Mouse (Mus musculus) Patski (cell line): ENCODE measurements around the gene Zkscan3. TPM values are rescaled to one million over a fixed set of nuclear protein-coding genes. Genes with fewer than 3 reads are reported as not detected.
A peak's percentile ranks its signal among the peaks of the same experiment; 100 is the strongest.

ENCODE experiments used
- ATAC-seq: fragments of 100-300 bp; one replicate; pipeline ENCODE4 v1.8.0; 2021
- CTCF ChIA-PET: fragments of 350-600 bp; sonication (Branson Sonifier 250); formaldehyde crosslinking; loops from one replicate; lab custom pipeline; 2022; ENCODE audit warnings: inconsistent platforms; lab: Charles Lee
- POLR2A ChIA-PET: fragments of 350-600 bp; sonication (Branson Sonifier 250); formaldehyde crosslinking; loops from one replicate; lab custom pipeline; 2022; ENCODE audit warnings: antibody characterized with exemption, inconsistent platforms; lab: Charles Lee
- DNase-seq: peaks from one replicate; pipeline ENCODE4 v3.0.0-alpha.2; 2011; ENCODE audit warnings: low read depth, low spot score
- H3K27me3 ChIP-seq: fragments of 371-371 bp; one replicate; pipeline ENCODE4 v1.5.1; 2021
- CTCF ChIP-seq: fragments of 100-300 bp; IDR thresholded peaks from one replicate; pipeline ENCODE4 v1.5.1; 2021
- in situ Hi-C: fragments of 300-500 bp; cut with MboI; formaldehyde crosslinking; loops from 3 replicates; pipeline ENCODE4 v1.11.1; 2018; ENCODE audit warnings: low pct_unique_long_range_greater_than_20kb, mixed read lengths
- polyA plus RNA-seq: library from polyadenylated mRNA; unstranded; gene quantifications from one replicate; pipeline ENCODE4 v1.2.3, GENCODE M21; 2021

The Zkscan3 gene
- polyA plus RNA-seq, 1 experiment from 2014 or later = 54.0 TPM

DNA sequence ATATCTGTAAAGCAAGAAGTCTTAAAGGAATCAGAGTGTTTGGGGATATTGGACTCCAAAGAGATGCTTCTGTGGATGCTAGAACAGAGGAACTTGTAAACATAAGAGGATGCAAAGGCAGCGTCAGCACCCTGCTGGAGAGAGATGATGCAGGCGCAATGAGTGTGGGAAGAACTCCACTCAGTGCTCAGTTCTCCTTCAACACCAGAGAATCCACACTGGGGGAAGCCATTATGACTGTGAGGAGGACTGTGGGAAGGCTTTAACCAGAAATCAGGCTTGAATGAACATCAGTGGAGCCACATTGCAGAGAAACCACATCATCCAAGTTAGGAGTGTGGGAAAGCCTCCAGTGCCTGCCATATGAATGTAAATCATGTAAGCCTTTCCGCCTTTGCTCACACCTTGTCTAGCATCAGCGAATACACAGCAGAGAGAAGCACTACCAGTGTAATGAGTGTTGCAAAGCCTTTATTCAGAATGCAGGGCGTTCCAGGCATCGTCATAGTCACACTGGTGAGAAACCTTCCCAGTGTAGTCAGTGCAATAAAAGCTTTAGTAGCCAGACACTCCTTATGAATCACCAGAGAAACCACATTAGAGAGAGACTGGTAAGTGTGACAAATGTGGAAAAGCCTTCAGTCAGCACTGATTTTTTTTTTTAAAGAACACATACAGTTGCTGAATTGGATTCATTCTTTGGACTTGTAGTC, 14.9 kb upstream of the Zkscan3 start:
- in situ Hi-C loops = loop anchor here (25.0 kb wide), 1 partner anchor 620 kb away; the partner anchor contains the start of genes Hist1h2ag, Hist1h2ah, Hist1h2bj and Hist1h2bk

GRCm38 (mm10) chr13:21415750-21416149, 13.2 kb upstream of the Zkscan3 start:
- POLR2A ChIA-PET = interaction anchor here (0.6 kb wide), 1 partner anchor 53 kb away, joined by 3 read pairs; no protein-coding TSS in a partner anchor
- no peaks in the 10 kb centered on the region for H3K27me3 ChIP-seq
- in situ Hi-C loops = loop anchor here (25.0 kb wide), 1 partner anchor 622 kb away; the partner anchor contains the start of genes Hist1h2ag, Hist1h2ah, Hist1h2bj and Hist1h2bk
- CTCF ChIA-PET = interaction anchor here (0.9 to 2.3 kb wide), 3 partner anchors 10 to 21 kb away, joined by 3 to 10 read pairs (median 5); no protein-coding TSS in a partner anchor
- peak; percentile 40 for ATAC-seq
- no peak for DNase-seq
- no peak for TF ChIP-seq CTCF

More for the DNA sequence above, 14.9 kb upstream of the Zkscan3 start:
- CTCF ChIA-PET = interaction anchor here (2.3 kb wide), 1 partner anchor 14 kb away, joined by 10 read pairs; no protein-coding TSS in a partner anchor
- no peak for TF ChIP-seq CTCF
- DNase-seq = peak; percentile 80
- peak; percentile 95 for ATAC-seq
- no peaks in the 10 kb centered on the region for H3K27me3 ChIP-seq
- POLR2A ChIA-PET = interaction anchor here (0.7 kb wide), 1 partner anchor 21 kb away, joined by 3 read pairs; no protein-coding TSS in a partner anchor

DNA sequence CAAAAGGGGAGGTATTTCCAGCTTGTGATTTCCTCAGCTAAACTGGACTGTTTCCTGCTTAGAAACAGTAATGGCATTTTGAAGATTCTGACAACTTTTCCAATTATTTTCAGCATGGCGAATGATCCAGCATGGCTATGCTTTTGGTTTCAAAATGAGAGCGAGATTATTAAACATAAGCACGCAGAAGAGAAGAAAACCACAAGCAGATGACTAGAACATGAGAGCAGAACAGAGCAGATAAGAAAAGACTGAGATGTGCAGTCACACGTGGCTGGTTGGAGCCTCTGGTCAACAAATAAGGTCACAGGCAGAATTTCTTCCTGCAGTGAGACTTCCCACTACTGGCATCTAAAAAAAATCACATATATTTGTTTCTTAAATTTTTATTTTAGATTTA, 12.7 kb upstream of the Zkscan3 start:
- ATAC-seq (no peak), DNase-seq (no peak)
- ChIA-PET CTCF (interaction anchor here (0.9 to 2.3 kb wide), 2 partner anchors 11 to 12 kb away, joined by 5 to 10 read pairs; no protein-coding TSS in a partner anchor), POLR2A (no interaction called here)
- no peak for TF ChIP-seq CTCF
- no peaks in the 10 kb centered on the region for H3K27me3 ChIP-seq
- in situ Hi-C loops = loop anchor here (25.0 kb wide), 1 partner anchor 622 kb away; the partner anchor contains the start of genes Hist1h2ag, Hist1h2ah, Hist1h2bj and Hist1h2bk

- TF ChIP-seq CTCF = no peak
- no peaks in the 10 kb centered on the region for H3K27me3 ChIP-seq
- ChIA-PET CTCF (interaction anchor here (2.3 kb wide), 1 partner anchor 11 kb away, joined by 10 read pairs; no protein-coding TSS in a partner anchor), POLR2A (no interaction called here)
- no peak for ATAC-seq
- no peak for DNase-seq
- in situ Hi-C loops = loop anchor here (25.0 kb wide), 1 partner anchor 623 kb away; the partner anchor contains the start of genes Hist1h2ag, Hist1h2ah, Hist1h2bj and Hist1h2bk
These were observed 12.0 kb upstream of the Zkscan3 start for GRCm38 (mm10) chr13:21414231-21415212.

DNA sequence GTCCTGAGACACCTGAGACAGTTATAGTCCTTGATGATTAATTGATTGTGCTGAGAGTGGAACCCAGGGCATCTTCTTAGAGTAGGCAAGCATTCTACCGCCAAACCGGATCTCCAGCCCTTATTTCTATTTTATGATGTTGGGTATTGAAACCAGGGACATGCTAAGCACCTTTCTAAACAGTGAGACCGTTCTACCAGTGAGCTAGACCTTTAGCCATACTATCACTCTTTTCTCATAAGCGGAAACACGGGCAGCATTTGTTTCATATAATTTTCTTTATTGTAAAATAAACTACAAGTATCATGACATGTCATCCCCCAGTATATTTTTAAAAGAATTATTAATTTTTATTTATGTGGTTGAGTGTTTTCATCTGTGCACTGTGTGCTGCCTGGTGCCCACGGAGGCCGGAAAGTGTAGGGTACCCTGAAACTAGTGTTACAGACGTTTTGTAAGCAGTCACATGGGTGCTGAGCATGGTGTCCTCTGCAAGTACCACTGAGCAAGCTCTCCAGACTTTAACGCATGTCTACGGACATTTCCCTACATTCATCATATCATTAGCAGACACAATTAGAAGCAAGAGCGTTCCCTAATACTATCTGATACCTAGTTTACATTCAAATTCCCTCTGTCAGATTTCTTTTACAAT, 6.4 kb upstream of the Zkscan3 start:
- ATAC-seq = no peak
- CTCF ChIA-PET = interaction anchor here (0.9 to 2.2 kb wide), 2 partner anchors 9 to 14 kb away, joined by 3 to 6 read pairs; no protein-coding TSS in a partner anchor
- H3K27me3 ChIP-seq = no peaks in the 10 kb centered on the region
- no peak for TF ChIP-seq CTCF
- POLR2A ChIA-PET = no interaction called here
- no peak for DNase-seq
- in situ Hi-C loops = loop anchor here (10.0 to 25.0 kb wide), 2 partner anchors 46 to 628 kb away; partner anchors contain the start of genes Hist1h2ag, Hist1h2ah, Hist1h2bj and Hist1h2bk

- H3K27me3 ChIP-seq = no peaks in the 10 kb centered on the region
- in situ Hi-C loops = loop anchor here (10.0 to 25.0 kb wide), 2 partner anchors 47 to 629 kb away; partner anchors contain the start of genes Hist1h2ag, Hist1h2ah, Hist1h2bj and Hist1h2bk
- TF ChIP-seq CTCF = no peak
- DNase-seq (no peak), ATAC-seq (peak; percentile 93)
- ChIA-PET POLR2A (interaction anchor here (0.6 kb wide), 1 partner anchor 199 kb away, joined by 3 read pairs; no protein-coding TSS in a partner anchor), CTCF (interaction anchor here (0.9 kb wide), 1 partner anchor 8 kb away, joined by 3 read pairs; no protein-coding TSS in a partner anchor)
These were observed 5.6 kb upstream of the Zkscan3 start for GRCm38 (mm10) chr13:21407969-21408804.

GRCm38 (mm10) chr13:21407341-21407740, 4.8 kb upstream of the Zkscan3 start:
- no peak for TF ChIP-seq CTCF
- DNase-seq = no peak
- CTCF ChIA-PET = interaction anchor here (1.0 kb wide), 1 partner anchor 43 kb away, joined by 3 read pairs; no protein-coding TSS in a partner anchor
- ATAC-seq = no peak
- H3K27me3 ChIP-seq = no peaks in the 10 kb centered on the region
- in situ Hi-C loops = loop anchor here (10.0 to 25.0 kb wide), 2 partner anchors 47 to 630 kb away; partner anchors contain the start of genes Hist1h2ag, Hist1h2ah, Hist1h2bj and Hist1h2bk
- POLR2A ChIA-PET = no interaction called here

DNA sequence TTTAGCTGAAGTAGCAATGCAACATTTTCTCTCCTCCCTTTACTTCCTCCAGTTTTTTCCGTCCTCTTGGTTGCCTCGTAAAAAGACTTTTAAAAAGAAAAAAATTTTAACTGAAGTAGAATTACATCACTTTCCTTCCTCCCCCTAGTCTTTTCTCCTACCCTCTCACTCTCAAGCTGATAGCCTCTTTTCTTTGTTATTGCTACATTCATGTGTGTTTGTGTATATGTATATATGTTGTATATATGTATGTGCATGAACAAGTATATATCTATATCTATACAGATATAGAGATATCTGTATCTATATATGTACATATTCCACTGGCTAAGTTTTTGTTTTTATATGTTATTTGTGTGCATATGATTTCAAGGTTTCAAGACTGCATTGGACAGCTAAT, 293 bp upstream of the Zkscan3 start:
- in situ Hi-C loops = loop anchor here (5.0 to 25.0 kb wide), 3 partner anchors 52 to 634 kb away; partner anchors contain the start of genes Hist1h2ag, Hist1h2ah, Hist1h2bj and Hist1h2bk
- DNase-seq (no peak), ATAC-seq (peak; percentile 5)
- POLR2A ChIA-PET = interaction anchor here (1.0 to 2.3 kb wide), 2 partner anchors 50 to 108 kb away, joined by 3 to 9 read pairs; partner anchors contain the start of gene Zscan26
- CTCF ChIA-PET = interaction anchor here (2.2 kb wide), 1 partner anchor 13 kb away, joined by 10 read pairs; no protein-coding TSS in a partner anchor
- no peak for TF ChIP-seq CTCF
- H3K27me3 ChIP-seq = no peaks in the 10 kb centered on the region
